Mouse (Mus musculus): ENCODE data around the gene Vamp4.
"Not testable (repeated sequence)": the region's sequence is repeated elsewhere in the genome, so short reads cannot be mapped to it uniquely, and the experiment has no call there.

The Vamp4 gene

GRCm38 (mm10) chr1:162589443-162589842 is 19.1 kb downstream of the Vamp4 start:
- no peak for DNase-seq (ENCODE audit: low spot score)

DNA sequence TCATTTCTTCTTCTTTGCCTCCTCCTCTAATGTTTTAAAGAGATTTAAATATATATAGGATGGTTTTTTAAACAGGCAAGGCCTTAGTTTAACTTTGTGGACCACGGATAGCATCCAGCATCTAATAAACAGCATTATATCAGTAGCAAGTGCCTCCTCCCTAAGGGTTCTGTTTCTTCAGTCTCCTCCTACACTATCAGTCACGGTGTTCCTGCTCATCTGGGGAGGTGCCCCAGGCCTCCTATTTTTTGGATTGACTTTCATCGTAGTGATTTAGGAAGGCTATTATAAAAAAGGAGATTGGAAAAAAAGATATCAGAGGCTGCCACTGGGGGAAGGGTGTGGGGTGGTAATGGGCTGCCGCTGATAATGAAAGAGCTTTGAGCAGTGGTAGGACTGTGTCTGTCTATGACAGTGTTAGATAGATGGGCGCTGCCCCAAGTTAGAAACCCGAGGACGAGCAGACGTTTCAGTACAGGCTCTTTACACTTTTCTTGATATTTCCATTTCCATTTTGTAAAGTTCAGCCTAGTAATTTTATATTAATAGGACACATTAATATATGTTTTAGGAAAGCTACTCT is 20.2 kb downstream of the Vamp4 start:
- no peak for DNase-seq (ENCODE audit: low spot score)

DNA sequence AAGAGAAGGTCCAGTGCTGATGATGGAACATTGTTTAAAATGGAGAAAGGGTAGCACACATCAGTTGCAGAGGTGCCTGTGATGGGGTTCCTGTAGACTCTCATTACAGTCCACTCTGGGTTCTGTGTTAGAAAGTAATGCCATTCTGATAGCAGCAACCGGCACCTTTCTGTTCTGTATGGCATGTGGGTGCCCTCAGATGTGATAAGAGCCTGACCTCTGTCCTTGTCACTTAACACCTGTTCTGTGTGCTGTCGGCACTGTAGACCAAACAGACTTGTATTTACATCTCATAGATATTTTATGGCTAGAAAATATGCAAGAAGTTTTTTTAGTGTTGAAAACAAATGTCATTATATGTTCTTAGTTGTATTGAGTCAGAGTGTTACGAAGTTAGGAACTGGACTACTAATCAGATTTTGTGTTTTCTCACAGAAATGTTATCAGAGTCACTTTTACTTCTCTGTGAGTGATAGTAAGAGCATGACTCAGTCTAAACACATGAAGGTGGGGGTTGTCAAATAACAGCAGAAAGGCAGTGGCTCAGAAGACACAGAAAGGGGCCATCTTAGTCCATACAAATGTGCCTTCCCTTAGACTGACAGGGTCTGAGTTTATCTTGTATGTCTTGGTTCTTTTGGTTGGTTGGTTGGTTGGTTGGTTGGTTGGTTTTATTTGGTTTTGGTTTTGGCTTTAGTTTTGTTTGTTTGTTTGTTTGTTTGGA is 27.2 kb downstream of the Vamp4 start:
- DNase-seq (ENCODE audit: low spot score), result no peak

DNA sequence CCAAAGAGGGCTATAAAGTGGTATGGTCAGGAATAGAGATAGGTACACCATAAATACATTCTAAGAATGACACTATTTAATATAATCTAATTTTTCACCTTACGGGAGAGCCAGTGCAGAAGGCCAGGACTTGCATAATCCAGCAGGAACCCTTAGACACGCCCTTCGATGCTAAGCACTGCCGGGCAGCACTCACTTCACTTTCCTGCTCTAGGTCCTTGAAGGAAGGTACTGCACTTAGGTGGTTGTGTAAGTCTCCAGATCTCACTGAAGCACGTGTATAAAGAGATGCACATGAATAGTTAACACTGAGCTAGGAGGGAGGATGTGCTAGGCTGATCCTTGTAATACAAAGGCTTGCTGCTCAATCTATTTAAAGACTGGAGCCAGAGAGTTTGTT is 29.3 kb downstream of the Vamp4 start:
- DNase-seq (ENCODE audit: low spot score), result no peak

- no peak for DNase-seq (ENCODE audit: low spot score)
Observed at GRCm38 (mm10) chr1:162601288-162601687, 31.0 kb downstream of the Vamp4 start.

DNA sequence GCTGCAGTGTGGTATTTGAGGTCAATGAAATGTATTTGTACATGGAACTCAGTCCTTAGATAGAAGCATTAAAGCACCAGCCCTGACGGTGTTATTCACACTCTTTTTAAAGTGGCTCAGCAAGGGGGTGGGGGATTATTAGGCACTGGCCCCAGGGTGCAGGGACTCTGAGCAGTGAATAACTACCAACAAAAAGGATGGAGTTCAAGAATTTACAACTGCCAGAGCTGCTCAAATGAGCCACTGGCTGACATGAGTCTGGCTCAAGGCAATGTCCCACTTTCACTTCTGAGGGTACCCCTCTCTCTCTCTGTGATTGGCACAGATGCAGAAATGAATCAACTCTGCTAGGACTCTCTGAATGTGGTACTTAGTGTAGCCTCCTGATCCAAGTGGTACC is 37.8 kb downstream of the Vamp4 start:
- DNase-seq (ENCODE audit: low spot score), result no peak

- DNase-seq (ENCODE audit: low spot score), result no peak
Observed at GRCm38 (mm10) chr1:162609633-162610250, 39.4 kb downstream of the Vamp4 start.

- no peak for DNase-seq (ENCODE audit: low spot score)
Observed at GRCm38 (mm10) chr1:162611191-162611590, 40.9 kb downstream of the Vamp4 start.

GRCm38 (mm10) chr1:162615511-162615910 is 45.2 kb downstream of the Vamp4 start:
- DNase-seq (ENCODE audit: low spot score), result no peak

DNA sequence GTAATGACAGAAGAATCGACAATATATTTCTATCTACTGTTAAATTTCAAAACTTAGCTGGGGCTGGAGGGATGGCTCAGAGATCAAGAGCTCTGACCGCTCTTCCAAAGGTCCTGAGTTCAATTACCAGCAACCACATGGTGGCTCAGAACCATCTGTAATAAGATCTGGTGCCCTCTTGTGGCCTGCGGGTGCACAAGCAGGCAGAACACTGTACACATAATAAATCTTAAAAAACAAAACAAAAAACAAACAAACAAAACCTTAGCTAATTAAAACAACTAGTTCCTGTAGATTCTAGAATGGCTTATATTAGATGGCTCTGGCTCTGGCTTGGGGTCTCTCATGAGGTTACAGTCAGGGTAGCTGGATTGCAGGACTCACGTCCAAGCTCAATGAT is 50.2 kb downstream of the Vamp4 start:
- DNase-seq (ENCODE audit: low spot score), result no peak

GRCm38 (mm10) chr1:162623895-162624294 is 53.6 kb downstream of the Vamp4 start:
- no peak for DNase-seq (ENCODE audit: low spot score)

DNA sequence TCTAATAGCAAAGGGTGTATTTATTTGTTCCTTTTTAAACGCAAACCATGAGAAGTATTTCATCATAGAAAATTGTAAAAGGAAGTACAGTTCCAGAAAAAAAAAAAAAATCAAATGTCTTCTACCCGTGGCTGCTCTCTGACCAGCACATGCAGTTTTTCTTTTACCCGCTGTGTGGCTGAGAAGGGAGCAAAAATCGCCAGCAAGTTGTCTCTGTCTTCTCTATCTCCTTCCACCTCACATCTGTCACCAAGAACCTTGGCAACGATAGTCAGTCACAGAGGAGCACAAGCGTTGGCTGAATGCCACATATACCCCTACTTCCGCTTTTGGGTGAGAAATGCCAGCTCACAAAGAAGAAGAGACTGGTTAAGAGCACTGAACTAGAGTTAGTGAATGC is 54.9 kb downstream of the Vamp4 start:
- no peak for DNase-seq (ENCODE audit: low spot score)

DNA sequence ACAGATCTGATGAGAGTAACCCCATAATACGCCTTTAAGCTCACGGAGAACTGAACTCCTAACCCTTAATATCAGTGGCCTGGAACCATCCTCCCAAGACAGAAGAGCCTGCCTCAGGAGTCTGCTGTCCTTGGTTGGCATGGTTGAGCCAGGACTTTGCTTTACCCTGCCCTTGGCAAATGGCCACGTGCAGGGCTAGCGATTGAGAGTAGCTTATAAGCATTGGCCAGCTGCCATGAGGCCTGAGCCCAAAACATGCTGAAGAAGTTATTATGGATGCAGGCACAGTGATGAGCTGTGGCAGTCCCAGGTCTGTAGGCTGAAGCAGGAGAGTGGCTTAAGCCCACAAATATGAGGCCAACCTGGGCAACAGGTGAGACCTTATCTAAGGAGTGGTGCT is 57.5 kb downstream of the Vamp4 start:
- not testable (repeated sequence) for DNase-seq (ENCODE audit: low spot score)

- DNase-seq (ENCODE audit: low spot score), result not testable (repeated sequence)
Observed at GRCm38 (mm10) chr1:162628326-162628725, 58.0 kb downstream of the Vamp4 start.

GRCm38 (mm10) chr1:162635291-162635931 is 65.1 kb downstream of the Vamp4 start:
- DNase-seq (ENCODE audit: low spot score), result not testable (repeated sequence)

DNA sequence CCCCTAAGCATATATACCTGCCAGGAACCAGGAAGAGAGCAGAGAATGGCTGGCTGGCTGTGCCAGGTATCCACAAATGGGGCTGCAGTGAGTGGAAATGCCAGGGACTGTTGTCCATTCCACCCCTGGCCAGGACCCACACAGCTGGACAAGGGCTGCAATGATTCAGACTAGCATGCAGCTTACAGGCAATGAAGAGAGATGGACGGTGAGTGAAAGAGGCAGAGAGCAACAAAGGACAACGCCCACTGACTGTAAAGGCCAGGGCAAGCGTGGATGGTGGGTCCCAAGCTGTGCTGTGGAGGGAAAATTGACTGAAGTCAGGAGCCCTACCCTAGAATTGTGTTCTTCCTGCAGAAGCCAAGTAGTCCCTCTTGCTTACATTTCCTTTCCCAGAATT is 66.2 kb downstream of the Vamp4 start:
- no peak for DNase-seq (ENCODE audit: low spot score)

- no peak for DNase-seq (ENCODE audit: low spot score)
Observed at GRCm38 (mm10) chr1:162638535-162638934, 68.2 kb downstream of the Vamp4 start.

DNA sequence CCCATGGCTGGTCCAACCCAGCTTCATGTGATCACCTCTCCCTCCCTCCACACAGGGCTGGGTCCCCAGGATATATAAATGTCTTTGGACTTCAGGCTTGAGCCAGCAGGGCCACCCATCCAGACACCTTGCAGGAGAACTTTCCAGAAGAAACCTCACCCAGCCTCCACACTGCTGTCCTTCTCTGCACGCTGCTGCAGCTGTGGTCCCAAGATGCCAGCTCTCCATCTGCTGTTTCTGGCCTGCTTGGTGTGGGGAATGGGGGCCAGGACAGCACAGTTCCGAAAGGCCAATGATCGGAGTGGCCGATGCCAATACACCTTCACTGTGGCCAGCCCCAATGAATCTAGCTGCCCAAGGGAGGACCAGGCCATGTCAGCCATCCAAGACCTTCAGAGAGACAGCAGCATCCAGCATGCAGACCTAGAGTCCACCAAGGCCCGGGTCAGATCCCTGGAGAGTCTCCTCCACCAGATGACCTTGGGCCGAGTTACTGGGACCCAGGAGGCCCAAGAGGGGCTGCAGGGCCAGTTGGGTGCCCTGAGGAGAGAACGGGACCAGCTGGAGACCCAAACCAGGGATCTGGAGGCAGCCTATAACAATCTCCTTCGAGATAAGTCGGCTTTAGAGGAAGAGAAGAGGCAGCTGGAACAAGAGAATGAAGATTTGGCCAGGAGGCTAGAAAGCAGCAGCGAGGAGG is 68.9 kb downstream of the Vamp4 start, which contains the start of gene Myoc:
Myoc (plus strand) TSS at position 105 of the 700 bp plus-strand sequence.
- no peak for DNase-seq (ENCODE audit: low spot score)

- DNase-seq (ENCODE audit: low spot score), result no peak
Observed at GRCm38 (mm10) chr1:162639861-162640260, 69.5 kb downstream of the Vamp4 start.

DNA sequence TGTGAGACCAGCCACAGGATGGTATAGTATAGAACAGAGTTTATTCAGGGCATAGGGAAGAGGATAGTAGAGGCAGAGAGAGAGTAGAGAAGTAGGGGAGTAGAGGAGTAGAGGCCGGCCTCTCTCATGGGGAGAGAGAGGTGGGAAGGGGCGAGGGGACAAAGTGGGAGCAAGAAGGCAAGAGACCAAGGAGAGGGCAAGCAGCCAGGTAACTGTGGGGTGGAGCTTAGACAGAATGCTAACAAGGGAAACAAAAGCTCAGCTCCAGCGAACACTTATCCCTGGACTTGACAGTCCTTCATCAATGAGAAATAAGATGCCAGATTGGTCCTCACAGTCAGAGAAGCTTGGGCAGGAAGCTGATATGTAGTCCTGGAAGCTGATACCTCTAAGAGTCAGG is 72.3 kb downstream of the Vamp4 start:
- no peak for DNase-seq (ENCODE audit: low spot score)

- DNase-seq (ENCODE audit: low spot score), result peak; percentile 65
Observed at GRCm38 (mm10) chr1:162643752-162644151, 73.4 kb downstream of the Vamp4 start.

DNA sequence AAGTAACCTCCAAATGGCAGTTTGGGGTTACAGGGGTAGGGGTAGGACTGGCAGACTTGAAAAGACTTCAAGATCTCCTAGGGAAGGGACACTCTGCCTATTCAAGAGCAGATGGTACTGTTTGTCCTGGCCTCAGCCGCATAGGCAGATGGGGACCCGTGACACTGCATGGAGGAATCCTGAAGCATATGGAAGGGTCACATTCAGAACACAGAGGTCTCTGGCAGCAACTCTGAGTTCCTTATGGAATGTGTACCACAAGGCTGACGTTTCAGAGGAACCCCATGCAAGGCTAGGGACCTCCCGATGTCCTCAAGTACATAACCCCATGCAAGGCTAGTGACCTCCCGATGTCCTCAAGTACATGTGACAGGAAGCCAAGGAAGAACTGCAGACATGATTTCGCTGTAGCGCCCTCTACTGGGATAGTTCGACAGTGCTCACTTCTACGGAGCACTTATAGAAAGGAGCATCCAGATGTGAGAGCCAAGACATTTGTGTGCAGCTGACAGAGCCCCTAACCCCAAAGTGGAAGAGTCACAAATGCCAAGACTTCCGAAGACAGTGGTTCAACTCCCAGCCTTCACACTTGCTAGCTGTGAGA is 75.9 kb downstream of the Vamp4 start:
- DNase-seq (ENCODE audit: low spot score), result no peak

Measured in layer of hippocampus, adult 11-12 months (tissue).